ENCODE assay signal across 10 mouse cellular contexts in the genomic region with DNA sequence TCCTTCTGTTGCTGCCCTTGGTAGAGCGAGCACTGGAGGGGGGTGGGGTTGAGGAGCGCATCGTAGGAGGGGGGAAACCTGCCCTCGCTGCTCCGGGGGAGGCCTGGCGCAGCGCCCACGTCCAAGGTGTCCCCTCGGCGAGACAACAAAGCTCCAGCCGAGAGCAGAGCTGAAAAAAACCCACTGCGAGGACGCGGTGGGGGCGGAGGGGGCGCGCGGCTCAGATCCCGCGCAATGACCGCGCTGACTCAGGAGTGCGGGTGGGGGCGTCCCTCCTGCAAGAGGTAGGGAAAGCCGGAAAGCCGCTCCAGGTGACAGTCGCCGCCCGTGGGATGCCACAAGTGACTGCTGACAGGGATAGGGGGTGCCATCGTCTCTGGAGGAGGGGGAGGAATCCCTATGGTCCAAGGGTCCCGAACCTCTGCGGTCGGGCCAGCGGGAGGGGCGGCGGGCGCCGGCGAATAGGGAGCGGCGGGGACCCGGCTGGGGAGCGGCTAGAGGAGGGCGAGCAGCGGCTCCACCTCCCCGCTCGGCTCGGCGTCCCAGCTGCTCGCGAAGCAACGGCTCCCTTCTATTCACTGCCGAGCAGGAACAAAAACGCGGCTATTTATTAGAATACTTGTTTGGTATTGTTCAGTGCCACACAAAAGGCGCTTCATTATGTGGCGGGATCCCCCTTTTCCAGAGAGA. TPM values are rescaled to one million over a fixed set of nuclear protein-coding genes. Genes with fewer than 3 reads are reported as not detected.
DNase-seq lines count a peak whose midpoint lies in the region; ATAC-seq and TF ChIP-seq lines count a peak whose summit lies in the region.
"Had no signal": no experiment of that assay in that cellular context is flagged by ENCODE, and none has a peak within 500 bp of the region (broad histone marks: within the 10 kb centered on the region; RNA-seq: fewer than 3 reads in every experiment).

No protein-coding gene starts in this region.

- no peak overlapping the region for H3K27ac ChIP-seq in gastrocnemius, adult 2 months
- H3K27ac ChIP-seq in ES-Bruce4 (ENCODE audit: insufficient read depth, low read length), result no peak overlapping the region
- peak overlapping the region; percentile 96 for H3K27ac ChIP-seq in forebrain, embryonic 14.5 days (ENCODE audit: low read depth, low read length)
- H3K27ac ChIP-seq in liver, embryonic 13.5 days, result no peak overlapping the region

- no peak for TF ChIP-seq EP300 in ES-Bruce4 (IDR thresholded peaks at IDR 0.05; ENCODE audit: insufficient read depth, low read depth, low read length)

- intact Hi-C loops in gastrocnemius, adult 2 months (cut with DNase I), result no loop called here
- intact Hi-C loops in gastrocnemius, postnatal 14 days (cut with DNase I; ENCODE audit: low total_unique reads), result no loop called here

- no peaks in the 10 kb centered on the region for H3K9me3 ChIP-seq in ES-Bruce4 (replicated peaks; ENCODE audit: control insufficient read depth, insufficient read depth, low read length, poor library complexity, severe bottlenecking)
- no peaks in the 10 kb centered on the region for H3K9me3 ChIP-seq in forebrain, embryonic 14.5 days (replicated peaks; ENCODE audit: control insufficient read depth, low read length)
- no peaks in the 10 kb centered on the region for H3K9me3 ChIP-seq in liver, embryonic 13.5 days (replicated peaks)

- H3K36me3 ChIP-seq in ES-Bruce4 (ENCODE audit: control insufficient read depth, insufficient read depth, low read length, poor library complexity, severe bottlenecking), result no peaks in the 10 kb centered on the region
- H3K36me3 ChIP-seq in forebrain, embryonic 14.5 days (ENCODE audit: control insufficient read depth, insufficient read depth, low read length), result no peaks in the 10 kb centered on the region
- no peaks in the 10 kb centered on the region for H3K36me3 ChIP-seq in liver, embryonic 13.5 days

- ATAC-seq in forebrain, embryonic 14.5 days, result peak; percentile 61
- no peak for ATAC-seq in liver, embryonic 13.5 days (ENCODE audit: low read depth)

- no peak for TF ChIP-seq POLR2A in ES-Bruce4 (IDR thresholded peaks at IDR 0.05; ENCODE audit: insufficient read depth, low read length)

- no peaks in the 10 kb centered on the region for H3K4me1 ChIP-seq in ES-Bruce4 (ENCODE audit: control insufficient read depth, insufficient read depth, low read length)
- H3K4me1 ChIP-seq in forebrain, embryonic 14.5 days (ENCODE audit: control insufficient read depth, insufficient read depth, low read length), result peaks cover 28% of the 10 kb centered on the region
- peaks cover 9% of the 10 kb centered on the region for H3K4me1 ChIP-seq in liver, embryonic 13.5 days (replicated peaks)

- TF ChIP-seq CTCF in gastrocnemius, adult 2 months (IDR thresholded peaks at IDR 0.05), result no peak
- no peak for TF ChIP-seq CTCF in ES-Bruce4 (IDR thresholded peaks at IDR 0.05; ENCODE audit: low read depth, low read length)

- DNase-seq in gastrocnemius, adult 2 months, result no peak
- no peak for DNase-seq in gastrocnemius, postnatal 14 days
- peak; percentile 77 for DNase-seq in forebrain, embryonic 14.5 days (ENCODE audit: low spot score)
- no peak for DNase-seq in liver, embryonic 13.5 days
- no peak for DNase-seq in thymus, postnatal 0 days (ENCODE audit: low spot score)
- DNase-seq in frontal cortex, postnatal 25 days (ENCODE audit: low spot score in 2 of 2), result no peak
- DNase-seq in cerebellum, postnatal 4 days (ENCODE audit: low spot score in 2 of 2), result no peak

- WGBS in forebrain, embryonic 14.5 days, result under 1% methylated on average over 56 of the region's 57 CpGs
- WGBS in liver, embryonic 13.5 days (ENCODE audit: insufficient replicate concordance), result 2% methylated on average over 54 of the region's 57 CpGs

- H3K27me3 ChIP-seq in ES-Bruce4 (ENCODE audit: control insufficient read depth, insufficient read depth, low read length, poor library complexity, severe bottlenecking), result peaks cover 66% of the 10 kb centered on the region
- H3K27me3 ChIP-seq in forebrain, embryonic 14.5 days (replicated peaks; ENCODE audit: control insufficient read depth, insufficient read depth, low read length), result peaks cover 43% of the 10 kb centered on the region
- peaks cover 100% of the 10 kb centered on the region for H3K27me3 ChIP-seq in liver, embryonic 13.5 days

- peak overlapping the region; percentile 39 for H3K9ac ChIP-seq in ES-Bruce4 (ENCODE audit: low read depth, poor library complexity, severe bottlenecking)
- H3K9ac ChIP-seq in forebrain, embryonic 14.5 days (ENCODE audit: low read length), result peak overlapping the region; percentile 89
- no peak overlapping the region for H3K9ac ChIP-seq in liver, embryonic 13.5 days

- peak overlapping the region; percentile 89 for H3K4me2 ChIP-seq in forebrain, embryonic 14.5 days (ENCODE audit: low read length)
- H3K4me2 ChIP-seq in liver, embryonic 13.5 days, result peak overlapping the region; percentile 38

- H3K4me3 ChIP-seq in gastrocnemius, adult 2 months, result peak overlapping the region; percentile 65
- peak overlapping the region; percentile 51 for H3K4me3 ChIP-seq in ES-Bruce4 (ENCODE audit: low read depth, low read length)
- H3K4me3 ChIP-seq in forebrain, embryonic 14.5 days (ENCODE audit: low read depth, low read length), result peak overlapping the region; percentile 51
- peak overlapping the region; percentile 20 for H3K4me3 ChIP-seq in liver, embryonic 13.5 days (replicated peaks)
- H3K4me3 ChIP-seq: erythroblast, embryonic 14.5 days; myocyte had no signal

RNA-seq across cellular contexts. Expression of a gene that starts 10.0 kb away (rescaled TPM):
- total RNA-seq in gastrocnemius, adult 2 months (2021), result not detected
- not detected for total RNA-seq in gastrocnemius, postnatal 14 days (2021)
- 0.37 and 0.50 TPM in 2 replicates for polyA plus RNA-seq in ES-Bruce4 (2011; ENCODE audit: insufficient read depth, insufficient read length, low read depth, missing spikeins)
- 5.7 and 6.1 TPM in 2 replicates for polyA plus RNA-seq in forebrain, embryonic 14.5 days (2014; fragmentation: Nextera tagmentation; extraction: Ambion mirVana)
- polyA plus RNA-seq in liver, embryonic 13.5 days (2015; fragmentation: Nextera tagmentation; extraction: Ambion mirVana), result not detected in 2 replicates
- polyA plus RNA-seq in thymus, postnatal 0 days (2015; fragmentation: Nextera tagmentation; extraction: Ambion mirVana), result not detected in 2 replicates
- polyA plus RNA-seq: myocyte had no signal
